Mouse (Mus musculus) lung, postnatal 0 days (tissue): ENCODE data around the gene Adcy9. TPM values are rescaled to one million over a fixed set of nuclear protein-coding genes. Genes with fewer than 3 reads are reported as not detected.
A peak's percentile ranks its signal among the peaks of the same experiment; 100 is the strongest.

Experiments used
- ATAC-seq: fragments of 200-750 bp; cut with Nextera tagmentation; 2 replicates; pipeline ENCODE4 v1.8.0; 2017; ENCODE audit warnings: moderate library complexity
- DNase-seq: peaks from one replicate; pipeline ENCODE4 v3.0.0-alpha.2; 2016; ENCODE audit warnings: low spot score
- H3K27ac ChIP-seq: fragments of 300-500 bp; sonication (generic); 2 replicates; pipeline ENCODE4 v1.5.1; 2014; ENCODE audit warnings: antibody characterized with exemption, mild to moderate bottlenecking, low read length, mixed read lengths
- H3K27me3 ChIP-seq: fragments of 300-500 bp; sonication (generic); replicated peaks from 2 replicates; pipeline ENCODE4 v1.6.1; 2014; ENCODE audit warnings: low read length, mixed read lengths; ENCODE audit not compliant: insufficient read depth
- H3K36me3 ChIP-seq: fragments of 300-500 bp; sonication (generic); 2 replicates; pipeline ENCODE4 v1.6.1; 2014; ENCODE audit warnings: low read length, mixed read lengths; ENCODE audit not compliant: insufficient read depth
- H3K4me1 ChIP-seq: fragments of 300-500 bp; sonication (generic); 2 replicates; pipeline ENCODE4 v1.6.1; 2014; ENCODE audit warnings: antibody characterized with exemption, low read depth, low read length, mixed read lengths; ENCODE audit not compliant: insufficient read depth
- H3K4me2 ChIP-seq: fragments of 300-500 bp; sonication (generic); replicated peaks from 2 replicates; pipeline ENCODE4 v1.6.1; 2014; ENCODE audit warnings: low read depth, mild to moderate bottlenecking, low read length, moderate library complexity, mixed read lengths
- H3K4me3 ChIP-seq: fragments of 300-500 bp; sonication (generic); 2 replicates; pipeline ENCODE4 v1.5.1; 2014; ENCODE audit warnings: low read depth, low read length
- H3K9ac ChIP-seq: fragments of 300-500 bp; sonication (generic); replicated peaks from 2 replicates; pipeline ENCODE4 v1.6.1; 2014; ENCODE audit warnings: low read depth, mild to moderate bottlenecking
- H3K9me3 ChIP-seq: fragments of 300-500 bp; sonication (generic); 2 replicates; pipeline ENCODE4 v1.6.1; 2016; ENCODE audit warnings: low read length, mixed read lengths
- CTCF ChIP-seq: IDR thresholded peaks from 2 replicates; pipeline ENCODE4 v1.5.1; 2016; ENCODE audit warnings: antibody characterized with exemption, mild to moderate bottlenecking
- EP300 ChIP-seq: IDR thresholded peaks from 2 replicates; pipeline ENCODE4 v1.6.1; 2016; ENCODE audit warnings: antibody characterized with exemption, mild to moderate bottlenecking, control low read depth
- WGBS: fragments of 180-500 bp; shearing (Covaris S2); extraction: QIAGEN DNeasy Blood & Tissue Kit; methylation state at CpG from one replicate; pipeline ENCODE4 v1.1.7; 2014; 5-methylcytosine and 5-hydroxymethylcytosine counted together
- polyA plus RNA-seq: library from polyadenylated mRNA; unstranded; fragments of >200 nt; fragmentation: Nextera tagmentation; extraction: Ambion mirVana; gene quantifications from 2 replicates; pipeline ENCODE4 v1.2.1, GENCODE M21; 2015

Adcy9 gene
- polyA plus RNA-seq, 1 experiment from 2014 or later: 2.9 TPM

- H3K27ac ChIP-seq: no peak overlapping the region
- no peak overlapping the region for H3K9ac ChIP-seq
- no peak overlapping the region for H3K4me2 ChIP-seq
- WGBS: 81% methylated on average over 7 of the region's 7 CpGs
- ATAC-seq: no peak
- no peak for DNase-seq
- H3K36me3 ChIP-seq: 0 out of 2 replicates have a peak, but pooled peaks cover 6% of the 10 kb centered on the region
- TF ChIP-seq CTCF (no peak), EP300 (no peak)
- H3K9me3 ChIP-seq: no peaks in the 10 kb centered on the region
- H3K4me1 ChIP-seq: no peaks in the 10 kb centered on the region
- H3K4me3 ChIP-seq: no peak overlapping the region
- H3K27me3 ChIP-seq: no peaks in the 10 kb centered on the region
Observed at GRCm38 (mm10) chr16:4286593-4286992, 133.7 kb downstream of the Adcy9 start.

GRCm38 (mm10) chr16:4285257-4285656 lies 135.0 kb downstream of the Adcy9 start:
- DNase-seq: peak; percentile 86
- TF ChIP-seq EP300: no peak
- peak; percentile 87 for TF ChIP-seq CTCF
- Histone ChIP-seq H3K36me3 (0 out of 2 replicates have a peak, but pooled peaks cover 6% of the 10 kb centered on the region), H3K9me3 (no peaks in the 10 kb centered on the region), H3K27me3 (no peaks in the 10 kb centered on the region), H3K4me2 (no peak overlapping the region), H3K4me1 (no peaks in the 10 kb centered on the region), H3K9ac (no peak overlapping the region), H3K27ac (no peak overlapping the region), H3K4me3 (no peak overlapping the region)
- ATAC-seq: peak; percentile 71
- 56% methylated on average over 5 of the region's 5 CpGs for WGBS

GRCm38 (mm10) chr16:4283267-4283851 lies 136.9 kb downstream of the Adcy9 start:
- 83% methylated on average over 11 of the region's 11 CpGs for WGBS
- Histone ChIP-seq H3K9ac (no peak overlapping the region), H3K4me2 (no peak overlapping the region), H3K4me1 (no peaks in the 10 kb centered on the region; the same call in 1 of the 2 replicates), H3K36me3 (0 out of 2 replicates have a peak, but pooled peaks cover 2% of the 10 kb centered on the region), H3K27ac (no peak overlapping the region), H3K4me3 (no peak overlapping the region), H3K9me3 (no peaks in the 10 kb centered on the region), H3K27me3 (no peaks in the 10 kb centered on the region)
- no peak for ATAC-seq
- TF ChIP-seq CTCF: no peak
- no peak for TF ChIP-seq EP300
- no peak for DNase-seq

GRCm38 (mm10) chr16:4281470-4281869 lies 138.8 kb downstream of the Adcy9 start:
- Histone ChIP-seq H3K4me1 (peaks cover 4% of the 10 kb centered on the region; the same call in 1 of the 2 replicates), H3K9me3 (no peaks in the 10 kb centered on the region), H3K9ac (no peak overlapping the region), H3K4me3 (no peak overlapping the region), H3K36me3 (no peaks in the 10 kb centered on the region), H3K27ac (no peak overlapping the region), H3K27me3 (no peaks in the 10 kb centered on the region), H3K4me2 (no peak overlapping the region)
- ATAC-seq: no peak
- WGBS: 78% methylated on average over 4 of the region's 4 CpGs
- TF ChIP-seq EP300: no peak
- no peak for TF ChIP-seq CTCF
- no peak for DNase-seq

- H3K4me1 ChIP-seq: peaks cover 4% of the 10 kb centered on the region; the same call in 1 of the 2 replicates
- 81% methylated on average over 9 of the region's 9 CpGs for WGBS
- H3K9me3 ChIP-seq: no peaks in the 10 kb centered on the region
- DNase-seq (no peak), ATAC-seq (no peak)
- H3K27me3 ChIP-seq: no peaks in the 10 kb centered on the region
- TF ChIP-seq CTCF (no peak), EP300 (no peak)
- no peak overlapping the region for H3K4me2 ChIP-seq
- no peak overlapping the region for H3K9ac ChIP-seq
- H3K4me3 ChIP-seq: no peak overlapping the region
- H3K27ac ChIP-seq: no peak overlapping the region
- no peaks in the 10 kb centered on the region for H3K36me3 ChIP-seq
Observed at GRCm38 (mm10) chr16:4280949-4281348, 139.3 kb downstream of the Adcy9 start.

- Histone ChIP-seq H3K4me2 (no peak overlapping the region), H3K27ac (no peak overlapping the region), H3K9ac (no peak overlapping the region), H3K27me3 (no peaks in the 10 kb centered on the region), H3K4me1 (peaks cover 4% of the 10 kb centered on the region; the same call in 1 of the 2 replicates), H3K36me3 (no peaks in the 10 kb centered on the region), H3K9me3 (no peaks in the 10 kb centered on the region), H3K4me3 (no peak overlapping the region)
- ATAC-seq (peak; percentile 48), DNase-seq (peak; percentile 78)
- 35% methylated on average over 3 of the region's 3 CpGs for WGBS
- no peak for TF ChIP-seq CTCF
- no peak for TF ChIP-seq EP300
Observed at GRCm38 (mm10) chr16:4279601-4280000, 140.7 kb downstream of the Adcy9 start.
